Mouse (Mus musculus) naive thymus-derived CD4-positive, alpha-beta T cell, adult 2 months (primary cell): ENCODE measurements around the gene Gm4767.
"Not testable (repeated sequence)": the region's sequence is repeated elsewhere in the genome, so short reads cannot be mapped to it uniquely, and the experiment has no call there.

Experiments
- DNase-seq: peaks from one replicate; pipeline ENCODE4 v3.0.0-alpha.2; 2011; ENCODE audit warnings: low read depth

Gene Gm4767

DNA sequence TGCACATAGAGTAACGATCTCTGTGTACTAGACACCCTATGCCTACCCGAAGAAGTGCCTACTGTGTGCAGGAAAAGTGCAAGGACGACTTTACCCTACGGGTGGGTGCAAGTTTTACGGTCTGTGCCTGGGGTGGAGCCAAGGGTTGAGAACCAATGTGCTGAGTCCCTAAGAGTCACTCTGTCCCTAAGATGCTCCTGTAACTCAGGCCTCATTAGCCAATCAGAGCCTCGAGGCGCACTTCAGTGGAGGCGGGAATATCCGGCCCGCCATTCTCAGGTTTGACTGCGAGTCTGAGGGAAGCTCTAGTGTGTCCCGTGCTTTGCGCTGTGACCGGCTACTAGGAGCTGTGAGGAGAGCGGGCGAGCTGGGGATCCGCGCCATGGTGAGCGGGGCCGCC is at the start of gene Gm4767:
TSS of gene Gm4767 (plus strand) at position 288 of the 400 bp plus-strand sequence.
- not testable (repeated sequence) for DNase-seq

DNA sequence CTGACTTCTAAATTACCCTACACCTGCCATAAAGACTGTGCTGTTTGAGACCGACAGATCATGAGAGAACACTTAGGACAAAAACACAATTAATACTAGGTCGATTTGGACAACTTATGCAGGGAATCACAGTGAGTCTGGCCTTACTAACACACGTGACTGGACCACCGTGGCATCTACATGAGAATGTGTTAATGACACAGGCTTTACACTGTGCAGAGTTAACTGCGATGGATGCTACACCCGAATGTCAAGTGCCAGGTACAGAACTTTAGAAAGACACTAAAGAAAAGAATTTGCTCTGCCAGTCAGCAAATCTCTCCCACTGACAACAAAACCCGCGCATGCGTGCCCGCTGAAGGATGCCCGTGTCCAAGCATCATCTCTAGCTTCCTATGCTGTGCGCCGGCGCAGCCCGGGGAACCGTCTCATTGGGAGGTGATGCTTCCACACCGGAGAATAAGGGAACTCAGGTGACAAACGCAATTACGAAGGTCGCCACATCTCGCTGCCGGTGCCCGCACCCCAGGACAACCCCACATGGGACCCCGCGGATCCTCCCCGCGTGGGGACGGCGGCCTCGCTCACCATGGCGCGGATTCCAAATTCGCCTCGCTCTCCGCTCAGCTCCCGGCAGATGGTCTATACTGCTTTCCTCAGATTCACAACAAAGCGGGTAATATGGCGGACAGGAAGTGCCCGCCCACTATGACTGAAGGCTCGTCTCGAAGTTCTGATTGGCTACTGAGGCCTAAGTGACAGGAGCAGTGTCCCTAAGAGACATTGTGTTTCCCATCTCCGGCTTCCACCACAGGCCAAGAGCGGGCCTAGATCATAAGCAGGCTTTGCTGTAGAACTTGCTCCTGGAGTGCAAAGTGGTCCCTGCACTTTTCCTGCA is 41.2 kb upstream of the Gm4767 start, which contains the start of gene Gm3055:
TSS of gene Gm3055 (minus strand) at position 656 of the 898 bp plus-strand sequence.
- not testable (repeated sequence) for DNase-seq

DNA sequence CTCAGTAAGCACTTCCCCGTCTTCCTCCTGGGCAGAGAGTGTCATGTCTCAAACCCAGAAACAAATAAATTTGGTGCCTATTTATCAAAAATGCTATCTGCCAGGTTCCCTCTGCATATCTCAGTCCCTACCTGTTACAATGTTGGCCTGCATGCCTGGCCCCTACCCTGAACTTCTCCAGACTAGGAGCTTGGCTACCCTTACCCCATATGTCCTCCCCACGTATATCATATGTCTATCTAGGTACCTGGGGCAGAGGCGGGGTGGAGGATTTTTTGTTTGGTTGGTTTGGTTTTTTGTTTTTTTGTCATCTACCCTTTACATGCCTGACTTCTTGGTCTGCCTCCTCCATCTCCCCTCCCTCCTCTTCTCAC is 40.6 kb upstream of the Gm4767 start:
- DNase-seq, result not testable (repeated sequence)

DNA sequence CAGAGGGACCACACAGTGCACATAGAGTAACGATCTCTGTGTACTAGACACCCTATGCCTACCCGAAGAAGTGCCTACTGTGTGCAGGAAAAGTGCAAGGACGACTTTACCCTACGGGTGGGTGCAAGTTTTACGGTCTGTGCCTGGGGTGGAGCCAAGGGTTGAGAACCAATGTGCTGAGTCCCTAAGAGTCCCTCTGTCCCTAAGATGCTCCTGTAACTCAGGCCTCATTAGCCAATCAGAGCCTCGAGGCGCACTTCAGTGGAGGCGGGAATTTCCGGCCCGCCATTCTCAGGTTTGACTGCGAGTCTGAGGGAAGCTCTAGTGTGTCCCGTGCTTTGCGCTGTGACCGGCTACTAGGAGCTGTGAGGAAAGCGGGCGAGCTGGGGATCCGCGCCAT is 34.2 kb downstream of the Gm4767 start:
- DNase-seq, result not testable (repeated sequence)

DNA sequence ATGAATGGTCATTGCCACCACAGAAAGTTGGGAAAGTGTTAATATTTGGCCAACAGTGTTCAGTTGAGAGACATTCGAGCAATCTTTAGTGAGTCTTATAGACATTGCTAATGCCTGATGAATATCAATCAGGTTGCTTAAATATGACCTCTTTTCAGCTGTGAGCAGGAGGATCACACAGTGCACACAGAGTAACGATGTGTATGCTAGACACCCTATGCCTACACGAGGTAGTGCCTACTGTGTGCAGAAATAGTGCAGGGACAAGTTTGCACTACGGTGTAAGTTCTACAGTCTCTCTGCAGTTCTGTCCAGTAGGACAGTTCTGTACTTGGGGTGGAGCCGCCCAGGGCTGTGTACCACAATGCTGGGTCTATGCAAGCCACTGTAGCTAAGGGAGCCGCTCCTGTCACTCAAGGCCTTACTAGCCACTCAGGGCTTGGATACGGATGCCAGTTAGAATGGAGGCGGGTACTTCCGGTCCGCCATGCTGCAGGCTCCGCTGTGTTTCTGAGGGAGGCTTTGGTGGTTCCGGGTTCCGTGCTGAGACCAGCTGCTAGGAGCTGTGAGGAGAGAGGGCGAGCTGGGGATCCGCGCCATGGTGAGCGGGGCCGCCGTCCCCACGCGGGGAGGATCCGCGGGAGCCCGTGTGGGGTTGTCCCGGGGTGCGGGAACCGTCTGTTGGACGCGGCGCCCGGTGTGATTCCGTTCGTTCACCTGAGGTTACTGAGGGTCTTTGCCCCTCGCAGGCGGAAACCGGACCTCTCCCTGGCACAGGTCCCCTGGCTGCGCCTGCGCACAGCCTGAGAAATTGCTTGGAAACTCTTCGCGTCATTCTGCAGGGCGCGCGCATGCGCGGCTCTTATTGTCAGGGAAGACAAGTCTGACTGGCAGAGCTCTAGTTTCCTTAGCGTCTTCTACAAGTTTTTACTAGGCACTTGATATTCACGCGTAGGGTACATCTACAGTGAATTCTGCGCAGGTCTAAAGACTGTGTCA is 51.7 kb downstream of the Gm4767 start, which contains the start of gene Gm32687:
TSS of gene Gm32687 (plus strand) at position 526 of the 999 bp plus-strand sequence.
- DNase-seq, result not testable (repeated sequence)
